Mouse (Mus musculus) spleen, adult 2 months (tissue): ENCODE data around the gene Map2k3.

Source experiments
- CTCF ChIP-seq: fragments of 200-500 bp; IDR thresholded peaks from 2 replicates; pipeline ENCODE4 v1.5.1; 2011; ENCODE audit warnings: mild to moderate bottlenecking, inconsistent platforms; ENCODE audit not compliant: insufficient read depth, insufficient read length, insufficient replicate concordance; ENCODE audit errors: extremely low read depth
- POLR2A ChIP-seq: fragments of 200-500 bp; IDR thresholded peaks from 2 replicates; pipeline ENCODE4 v1.6.1; 2011; ENCODE audit warnings: low read depth, low read length, inconsistent platforms

- TF ChIP-seq CTCF: no peak
- TF ChIP-seq POLR2A: no peak
Measured at GRCm38 (mm10) chr11:60905407-60906120, 26.3 kb upstream of the Map2k3 start.
